Mouse (Mus musculus) cerebellum, adult 11-12 months (tissue): Measurements from ENCODE around the gene Fat2.
A peak's percentile ranks its signal among the peaks of the same experiment; 100 is the strongest.

ENCODE experiments used
- DNase-seq: peaks from one replicate; pipeline ENCODE4 v3.0.0; 2022

Fat2 gene

GRCm38 (mm10) chr11:55336101-55336891 lies at the start of gene Fat2:
Gene Fat2 (minus strand): TSS chr11:55336564.
- DNase-seq, result peak; percentile 96

- DNase-seq, result peak; percentile 51
These were observed 47.2 kb upstream of the Fat2 start for GRCm38 (mm10) chr11:55383463-55384045.

- DNase-seq, result no peak
These were observed 44.5 kb upstream of the Fat2 start for GRCm38 (mm10) chr11:55380908-55381307.

GRCm38 (mm10) chr11:55378371-55378770 lies 42.0 kb upstream of the Fat2 start:
- DNase-seq, result peak; percentile 51

- DNase-seq, result no peak
These were observed 37.5 kb upstream of the Fat2 start for GRCm38 (mm10) chr11:55373838-55374237.

GRCm38 (mm10) chr11:55373373-55373772 lies 37.0 kb upstream of the Fat2 start:
- no peak for DNase-seq

DNA sequence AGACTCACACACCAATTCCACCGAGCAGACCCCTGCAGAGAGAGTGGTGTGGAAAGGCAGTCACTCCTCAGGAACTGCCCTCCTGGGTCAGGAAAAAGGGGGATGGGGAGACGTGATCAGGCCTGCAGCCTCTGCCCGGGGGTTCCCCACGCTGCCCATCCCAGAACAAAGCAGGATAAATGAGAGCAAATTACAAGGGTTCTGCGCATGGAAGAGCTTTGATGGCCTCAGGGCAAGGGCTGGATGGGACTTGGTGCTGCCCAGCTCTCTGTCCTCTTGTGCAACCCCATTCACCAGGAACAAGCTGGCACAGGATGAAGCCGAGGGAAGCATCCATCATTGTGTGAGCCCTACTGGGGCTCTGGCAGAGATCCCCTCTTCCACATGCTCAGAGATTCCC lies 35.6 kb upstream of the Fat2 start:
- DNase-seq, result no peak

GRCm38 (mm10) chr11:55369093-55369471 lies 32.7 kb upstream of the Fat2 start:
- no peak for DNase-seq

GRCm38 (mm10) chr11:55368388-55369092 lies 32.2 kb upstream of the Fat2 start:
- no peak for DNase-seq

- no peak for DNase-seq
These were observed 31.4 kb upstream of the Fat2 start for GRCm38 (mm10) chr11:55367783-55368182.

- peak; percentile 41 for DNase-seq
These were observed 29.5 kb upstream of the Fat2 start for GRCm38 (mm10) chr11:55365840-55366239.

DNA sequence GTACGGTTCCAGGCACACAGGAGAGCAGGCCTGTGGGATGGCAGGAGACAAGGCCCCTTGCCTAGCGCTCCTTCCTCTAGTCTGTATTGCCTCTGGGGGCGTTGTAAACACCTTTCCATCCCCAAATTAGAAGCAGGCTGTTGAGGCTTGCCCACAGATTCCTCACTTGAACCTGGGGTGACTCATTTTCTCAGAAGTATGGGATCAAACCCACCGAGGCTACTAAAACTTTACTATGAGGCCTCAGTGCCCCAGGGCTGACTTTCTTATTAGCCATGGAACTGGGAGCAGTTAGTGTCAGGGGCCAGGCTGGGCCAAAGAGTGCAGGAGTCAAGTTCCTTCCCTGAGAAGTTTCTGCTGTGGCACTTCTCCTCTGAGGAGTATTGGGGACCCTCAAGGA lies 28.9 kb upstream of the Fat2 start:
- DNase-seq, result no peak

- DNase-seq, result peak; percentile 63
These were observed 28.3 kb upstream of the Fat2 start for GRCm38 (mm10) chr11:55364662-55365061.

GRCm38 (mm10) chr11:55358094-55358783 lies 21.9 kb upstream of the Fat2 start:
- DNase-seq, result peak; percentile 48

DNA sequence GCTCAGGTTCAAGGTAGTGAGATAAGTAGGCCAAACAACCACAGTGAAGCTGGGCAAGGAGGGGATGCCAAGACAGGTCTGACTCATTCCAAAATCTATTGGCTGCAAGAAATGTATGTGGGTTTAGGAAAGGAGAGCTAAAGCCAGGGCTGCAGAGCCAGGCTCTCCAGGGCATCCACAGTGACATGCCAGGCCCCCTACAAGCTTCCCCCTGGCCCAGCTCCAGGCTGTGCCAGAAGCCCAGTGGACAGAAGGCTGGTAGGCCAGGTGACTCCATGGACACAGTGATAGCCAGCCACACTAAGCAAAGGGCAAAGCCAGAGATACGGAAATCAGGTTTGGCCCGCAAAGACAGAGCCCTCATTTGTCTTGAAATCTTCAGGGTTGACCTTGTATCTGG lies 20.5 kb upstream of the Fat2 start:
- peak; percentile 98 for DNase-seq

DNA sequence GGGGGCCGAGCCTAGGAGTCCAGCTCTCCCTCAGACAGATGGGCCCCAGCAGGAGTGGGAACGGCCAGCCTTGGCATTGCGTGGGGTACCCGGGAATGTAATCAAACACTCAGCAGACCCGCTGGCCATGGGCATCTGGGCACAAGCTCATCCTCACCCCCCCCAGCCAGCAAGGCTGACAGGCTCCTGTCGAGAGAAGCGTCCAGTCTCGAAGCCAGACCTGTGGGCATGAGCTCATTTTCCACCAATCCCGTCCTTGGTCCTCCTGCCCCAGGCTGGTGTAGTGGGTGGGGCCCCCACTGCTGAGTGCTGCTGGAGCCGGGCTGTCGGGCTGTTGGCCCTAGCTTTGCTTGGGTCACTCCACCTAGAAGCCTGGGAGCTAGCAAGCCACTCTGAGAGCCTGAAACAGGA lies 5.6 kb upstream of the Fat2 start:
- peak; percentile 99 for DNase-seq

- no peak for DNase-seq
These were observed 4.4 kb upstream of the Fat2 start for GRCm38 (mm10) chr11:55340789-55341188.

- DNase-seq, result peak; percentile 46
These were observed 837 bp upstream of the Fat2 start for GRCm38 (mm10) chr11:55337032-55337769.

- DNase-seq, result peak; percentile 68
These were observed 869 bp downstream of the Fat2 start for GRCm38 (mm10) chr11:55335314-55336076.

- DNase-seq, result peak; percentile 69
These were observed 1.8 kb downstream of the Fat2 start for GRCm38 (mm10) chr11:55334545-55334944.

GRCm38 (mm10) chr11:55334063-55334462 lies 2.3 kb downstream of the Fat2 start:
- peak; percentile 60 for DNase-seq
